Mouse (Mus musculus) myocyte (in vitro differentiated cells): ENCODE results near the gene Fam217b. TPM values are rescaled to one million over a fixed set of nuclear protein-coding genes. Genes with fewer than 3 reads are reported as not detected.

ENCODE experiments used
- H3K27me3 ChIP-seq: one replicate; pipeline ENCODE4 v1.6.1; 2011; ENCODE audit not compliant: control insufficient read depth, insufficient read depth, insufficient read length
- H3K36me3 ChIP-seq: one replicate; pipeline ENCODE4 v1.6.1; 2011; ENCODE audit not compliant: control insufficient read depth, insufficient read depth
- H3K4me2 ChIP-seq: one replicate; pipeline ENCODE4 v1.6.1; 2011; ENCODE audit warnings: low read depth, control low read depth
- H3K4me3 ChIP-seq: one replicate; pipeline ENCODE4 v1.5.1; 2011; ENCODE audit warnings: mild to moderate bottlenecking, control low read depth, moderate library complexity
- H3K79me2 ChIP-seq: one replicate; pipeline ENCODE4 v1.6.1; 2011; ENCODE audit not compliant: control insufficient read depth, insufficient read depth
- H3ac ChIP-seq: one replicate; pipeline ENCODE4 v1.6.1; 2011; ENCODE audit not compliant: control insufficient read depth, insufficient read length
- CEBPB ChIP-seq: IDR thresholded peaks from 2 replicates; pipeline ENCODE4 v1.6.1; 2011; ENCODE audit warnings: mild to moderate bottlenecking, moderate library complexity; ENCODE audit not compliant: poor library complexity, insufficient read depth, severe bottlenecking
- E2F4 ChIP-seq: IDR thresholded peaks from one replicate; pipeline ENCODE4 v1.6.1; 2011; ENCODE audit warnings: mild to moderate bottlenecking, control low read depth, moderate library complexity; ENCODE audit not compliant: insufficient read depth
- MAX ChIP-seq: IDR thresholded peaks from one replicate; pipeline ENCODE4 v1.6.1; 2011; ENCODE audit warnings: low read depth, mild to moderate bottlenecking, control low read depth
- MYOD1 ChIP-seq, 3 experiments: IDR thresholded peaks; one replicate each; pipeline ENCODE4 v1.6.1; 2011; ENCODE audit warnings: control low read depth in 2 of 3, low read depth in 2 of 3, mild to moderate bottlenecking in 2 of 3, moderate library complexity in 1 of 3; ENCODE audit not compliant: insufficient read length in 2 of 3, control insufficient read depth in 1 of 3
- MYOG ChIP-seq, 3 experiments: IDR thresholded peaks; one replicate each; pipeline ENCODE4 v1.6.1; 2011; ENCODE audit warnings: control low read depth in 2 of 3, low read depth in 2 of 3, mild to moderate bottlenecking in 2 of 3; ENCODE audit not compliant: insufficient read length in 2 of 3, control insufficient read depth in 1 of 3, insufficient read depth in 1 of 3
- POLR2A ChIP-seq: IDR thresholded peaks from one replicate; pipeline ENCODE4 v1.6.1; 2011; ENCODE audit warnings: low read depth, mild to moderate bottlenecking, control low read depth, moderate library complexity; ENCODE audit not compliant: insufficient read length
- POLR2AphosphoS2 ChIP-seq: IDR thresholded peaks from one replicate; pipeline ENCODE4 v1.6.1; 2011; ENCODE audit warnings: low read depth, control low read depth; ENCODE audit not compliant: insufficient read length
- REST ChIP-seq: IDR thresholded peaks from one replicate; pipeline ENCODE4 v1.6.1; 2011; ENCODE audit warnings: mild to moderate bottlenecking, control low read depth, moderate library complexity; ENCODE audit not compliant: insufficient read depth, insufficient read length
- SRF ChIP-seq: IDR thresholded peaks from one replicate; pipeline ENCODE4 v1.6.1; 2011; ENCODE audit warnings: low read depth; ENCODE audit not compliant: control insufficient read depth, insufficient read length
- TCF12 ChIP-seq: IDR thresholded peaks from one replicate; pipeline ENCODE4 v1.6.1; 2011; ENCODE audit warnings: mild to moderate bottlenecking, control low read depth; ENCODE audit not compliant: poor library complexity, insufficient read depth, severe bottlenecking
- TCF3 ChIP-seq: IDR thresholded peaks from one replicate; pipeline ENCODE4 v1.6.1; 2011; ENCODE audit warnings: low read depth, control low read depth; ENCODE audit not compliant: insufficient read length
- USF1 ChIP-seq: IDR thresholded peaks from one replicate; pipeline ENCODE4 v1.6.1; 2011; ENCODE audit warnings: low read depth, mild to moderate bottlenecking, control low read depth, moderate library complexity
- polyA plus RNA-seq: library from polyadenylated mRNA; unstranded; fragments of >200 nt; fragmentation: generic; extraction: Trizol; gene quantifications from one replicate; pipeline ENCODE4 v1.2.1, GENCODE M21; 2012; ENCODE audit warnings: missing spikeins

The Fam217b gene
- polyA plus RNA-seq, 1 experiment = 0.01 TPM

GRCm38 (mm10) chr2:178433495-178433894 is 19.2 kb downstream of the Fam217b start:
- no peak overlapping the region for H3K4me3 ChIP-seq
- no peaks in the 10 kb centered on the region for H3K79me2 ChIP-seq
- H3K4me2 ChIP-seq = no peak overlapping the region
- H3K36me3 ChIP-seq = no peaks in the 10 kb centered on the region
- H3K27me3 ChIP-seq = no peaks in the 10 kb centered on the region
- TF ChIP-seq CEBPB = no peak
- H3ac ChIP-seq = no peak overlapping the region

GRCm38 (mm10) chr2:178433903-178434302 is 19.6 kb downstream of the Fam217b start:
- TF ChIP-seq TCF3 (no peak), TCF12 (no peak), MYOG (IDR thresholded peaks at IDR 0.05; ENCODE audit: control insufficient read depth in 1 of 3, insufficient read depth in 1 of 3, insufficient read length in 2 of 3, low read depth in 2 of 3) (no peak), E2F4 (no peak), MAX (no peak), USF1 (no peak), POLR2A (no peak), SRF (no peak), MYOD1 (IDR thresholded peaks at IDR 0.05; ENCODE audit: control insufficient read depth in 1 of 3, insufficient read length in 2 of 3, low read depth in 2 of 3) (no peak), CEBPB (no peak), REST (no peak), POLR2AphosphoS2 (no peak)

GRCm38 (mm10) chr2:178437311-178437710 is 23.0 kb downstream of the Fam217b start:
- TF ChIP-seq MYOD1 (IDR thresholded peaks at IDR 0.05; ENCODE audit: control insufficient read depth in 1 of 3, insufficient read length in 2 of 3, low read depth in 2 of 3) (no peak), TCF3 (no peak), SRF (no peak), MAX (no peak), CEBPB (no peak), POLR2AphosphoS2 (no peak), USF1 (no peak), MYOG (IDR thresholded peaks at IDR 0.05; ENCODE audit: control insufficient read depth in 1 of 3, insufficient read depth in 1 of 3, insufficient read length in 2 of 3, low read depth in 2 of 3) (no peak), REST (no peak), POLR2A (no peak), E2F4 (no peak), TCF12 (no peak)
- Histone ChIP-seq H3K27me3 (no peaks in the 10 kb centered on the region), H3K4me2 (no peak overlapping the region), H3ac (no peak overlapping the region), H3K4me3 (no peak overlapping the region), H3K79me2 (no peaks in the 10 kb centered on the region), H3K36me3 (no peaks in the 10 kb centered on the region)

More at GRCm38 (mm10) chr2:178433903-178434302, 19.6 kb downstream of the Fam217b start:
- H3K79me2 ChIP-seq = no peaks in the 10 kb centered on the region
- H3K27me3 ChIP-seq = no peaks in the 10 kb centered on the region
- H3K4me2 ChIP-seq = no peak overlapping the region
- no peaks in the 10 kb centered on the region for H3K36me3 ChIP-seq
- no peak overlapping the region for H3K4me3 ChIP-seq
- no peak overlapping the region for H3ac ChIP-seq

- Histone ChIP-seq H3K36me3 (no peaks in the 10 kb centered on the region), H3K79me2 (no peaks in the 10 kb centered on the region), H3K4me2 (no peak overlapping the region), H3K4me3 (no peak overlapping the region), H3K27me3 (no peaks in the 10 kb centered on the region), H3ac (no peak overlapping the region)
- no peak for TF ChIP-seq TCF12
- no peak for TF ChIP-seq TCF3
- no peak for TF ChIP-seq SRF
- no peak for TF ChIP-seq CEBPB
These were observed 35.1 kb downstream of the Fam217b start for GRCm38 (mm10) chr2:178449386-178449785.

GRCm38 (mm10) chr2:178450236-178450635 is 35.9 kb downstream of the Fam217b start:
- no peak for TF ChIP-seq MAX
- TF ChIP-seq CEBPB = no peak
- TF ChIP-seq MYOD1 (IDR thresholded peaks at IDR 0.05; ENCODE audit: control insufficient read depth in 1 of 3, insufficient read length in 2 of 3, low read depth in 2 of 3) = no peak
- no peak for TF ChIP-seq POLR2AphosphoS2
- TF ChIP-seq POLR2A = no peak
- no peak for TF ChIP-seq REST
- no peak for TF ChIP-seq TCF12
- no peak for TF ChIP-seq MYOG (IDR thresholded peaks at IDR 0.05; ENCODE audit: control insufficient read depth in 1 of 3, insufficient read depth in 1 of 3, insufficient read length in 2 of 3, low read depth in 2 of 3)
- no peak for TF ChIP-seq TCF3
- no peak for TF ChIP-seq SRF
- no peak for TF ChIP-seq E2F4
- no peak for TF ChIP-seq USF1
- Histone ChIP-seq H3K79me2 (no peaks in the 10 kb centered on the region), H3K27me3 (no peaks in the 10 kb centered on the region), H3K4me2 (no peak overlapping the region), H3K36me3 (no peaks in the 10 kb centered on the region), H3K4me3 (no peak overlapping the region), H3ac (no peak overlapping the region)
